Mouse (Mus musculus) layer of hippocampus, adult 9-11 months (tissue): ENCODE measurements at regions not wholly inside any gene's neighbourhood (a gene's known extent, or its start where the extent isn't known, plus 50 kb on each side); places are given as distances from the start of the nearest gene placed in this dataset.

ENCODE experiments used
- DNase-seq: peaks from one replicate; pipeline ENCODE4 v3.0.0; 2022

- no peak for DNase-seq
These were observed 155.2 kb upstream of the Shcbp1 start for GRCm38 (mm10) chr8:4934551-4934950.

- DNase-seq = no peak
These were observed 154.7 kb upstream of the Shcbp1 start for GRCm38 (mm10) chr8:4934035-4934434.

GRCm38 (mm10) chr8:4916447-4916846, 137.1 kb upstream of the Shcbp1 start:
- DNase-seq = peak; percentile 25

- DNase-seq = no peak
These were observed 115.7 kb upstream of the Shcbp1 start for GRCm38 (mm10) chr8:4895046-4895445.

DNA sequence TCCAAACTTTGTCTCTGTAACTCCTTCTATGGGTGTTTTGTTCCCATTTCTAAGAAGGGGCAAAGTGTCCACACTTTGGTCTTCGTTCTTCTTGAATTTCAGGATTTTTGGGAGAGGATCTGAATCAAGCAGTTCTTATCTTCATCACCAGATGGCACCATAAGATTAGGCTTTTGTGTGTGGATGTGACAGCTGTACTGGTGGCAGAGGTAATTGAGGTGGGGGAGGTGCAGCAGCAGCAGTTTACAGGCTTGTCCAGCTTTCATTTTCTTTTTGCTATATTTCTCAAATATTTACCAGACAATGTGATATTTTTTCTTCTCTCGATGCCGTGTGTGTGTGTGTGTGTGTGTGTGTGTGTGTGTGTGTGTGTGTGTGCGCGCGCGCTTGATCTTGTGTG, 89.4 kb upstream of the Shcbp1 start:
- peak; percentile 8 for DNase-seq

DNA sequence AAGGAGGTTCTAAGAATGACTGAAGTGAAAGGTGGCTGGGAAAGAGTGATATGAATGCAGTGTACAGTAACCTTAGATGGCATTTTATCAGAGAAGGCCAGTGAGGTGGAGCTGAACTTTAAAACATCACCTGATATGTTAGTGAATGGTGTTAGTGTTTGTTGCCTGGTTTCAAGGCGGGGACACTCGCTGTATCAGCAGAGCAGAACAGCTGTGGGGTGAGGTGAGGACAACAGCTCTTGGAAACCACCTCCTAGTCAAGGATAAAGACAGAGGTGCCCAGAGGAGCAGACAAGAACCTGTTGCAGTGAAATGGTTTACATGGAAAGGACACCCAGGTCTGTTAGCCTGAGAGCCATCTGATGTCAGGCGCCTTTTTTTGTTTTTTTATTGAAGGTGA, 59.7 kb upstream of the Shcbp1 start:
- no peak for DNase-seq

DNA sequence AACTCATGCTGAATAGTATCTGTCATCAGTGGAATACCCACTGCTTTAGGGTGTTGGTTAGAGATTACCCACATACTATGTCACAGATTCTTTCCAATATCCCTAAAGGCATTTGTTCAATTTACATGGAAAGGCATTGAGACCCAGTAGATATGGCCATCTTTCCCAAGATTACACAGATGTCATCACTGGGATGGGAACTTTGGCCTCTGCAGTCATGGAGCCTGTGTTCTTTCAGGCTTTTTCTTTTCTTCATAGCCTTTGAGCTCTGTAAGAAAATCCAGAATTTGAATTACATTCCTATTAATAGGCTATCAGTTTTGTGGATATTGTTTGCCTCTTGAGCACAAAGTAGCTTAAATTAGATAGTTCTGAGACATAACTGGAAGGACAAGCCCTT, 59.2 kb upstream of the Shcbp1 start:
- DNase-seq = no peak

- DNase-seq = no peak
These were observed 58.4 kb upstream of the Shcbp1 start for GRCm38 (mm10) chr8:4837719-4838118.

GRCm38 (mm10) chr8:4836651-4837050, 57.3 kb upstream of the Shcbp1 start:
- no peak for DNase-seq
